Mouse (Mus musculus) C2C12 (cell line): ENCODE measurements at regions not wholly inside any gene's neighbourhood (a gene's known extent, or its start where the extent isn't known, plus 50 kb on each side); places are given as distances from the start of the nearest gene placed in this dataset.

Source experiments
- MAX ChIP-seq: IDR thresholded peaks from one replicate; pipeline ENCODE4 v1.6.1; 2011; ENCODE audit warnings: mild to moderate bottlenecking, control low read depth
- USF1 ChIP-seq: IDR thresholded peaks from one replicate; pipeline ENCODE4 v1.6.1; 2011; ENCODE audit warnings: low read depth, mild to moderate bottlenecking, control low read depth, moderate library complexity

- TF ChIP-seq USF1 (no peak), MAX (no peak)
Observed at GRCm38 (mm10) chr15:85661393-85661690, 73.4 kb upstream of the Ppara start.
